Mouse (Mus musculus) brain, embryonic 14.5 days (tissue): ENCODE results near the gene Rpl10.

Experiments
- CTCF ChIP-seq: fragments of 200-500 bp; IDR thresholded peaks from 2 replicates; pipeline ENCODE4 v1.5.1; 2012; ENCODE audit warnings: inconsistent platforms, mild to moderate bottlenecking, moderate library complexity, borderline replicate concordance; ENCODE audit not compliant: insufficient read depth, insufficient read length; ENCODE audit errors: extremely low read depth
- POLR2A ChIP-seq: fragments of 200-500 bp; IDR thresholded peaks from 2 replicates; pipeline ENCODE4 v1.6.1; 2012; ENCODE audit warnings: mild to moderate bottlenecking, inconsistent platforms, borderline replicate concordance; ENCODE audit not compliant: poor library complexity, insufficient read depth, insufficient read length, severe bottlenecking; ENCODE audit errors: extremely low read depth

DNA sequence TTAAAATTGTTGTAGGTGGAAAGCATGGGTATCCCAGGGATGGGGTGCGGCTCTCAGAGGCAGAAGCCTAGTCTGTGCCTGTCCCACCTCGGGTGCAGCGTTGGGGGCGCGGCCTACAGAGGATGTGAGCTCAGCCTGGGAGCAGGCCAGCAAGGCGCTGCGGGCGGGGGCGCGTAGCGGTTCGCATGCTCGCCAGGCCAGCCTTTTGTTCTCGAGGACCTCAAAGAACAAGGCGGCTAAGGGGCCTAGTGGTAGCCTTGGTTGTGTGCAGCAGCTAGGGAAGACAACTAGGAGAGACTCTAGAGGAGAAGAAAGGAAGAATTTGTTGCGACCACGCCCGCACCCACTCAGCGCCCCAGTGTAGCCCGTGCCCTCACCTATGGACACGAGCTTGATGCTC lies 24.9 kb upstream of the Rpl10 start:
- no peak for TF ChIP-seq CTCF
- 0 out of 2 replicates have a peak, but pooled peaks have one; percentile 9 for TF ChIP-seq POLR2A
